Mouse (Mus musculus): ENCODE results near the gene Snrpa.

Snrpa gene

DNA sequence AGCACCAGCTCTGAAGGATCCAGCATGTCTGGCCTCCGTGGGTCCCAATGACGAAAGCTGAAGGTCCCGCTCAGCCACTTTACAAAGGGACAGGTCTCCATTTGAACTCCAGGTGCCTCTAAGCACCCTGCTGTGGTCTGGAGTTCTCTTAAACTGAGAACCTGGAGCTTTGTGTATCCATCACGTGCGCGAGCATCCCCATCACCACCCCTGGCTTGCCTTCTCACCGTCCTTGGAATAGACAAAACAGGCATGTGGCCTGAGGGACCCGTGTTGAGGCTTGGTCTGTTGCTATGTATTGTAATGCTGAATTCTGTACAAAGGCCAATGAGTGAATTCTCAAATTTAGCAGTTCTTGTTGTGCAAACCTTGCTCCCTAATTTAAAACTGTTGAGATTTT, 2.7 kb upstream of the Snrpa start:
- DNase-seq (ENCODE audit: low spot score), result no peak

DNA sequence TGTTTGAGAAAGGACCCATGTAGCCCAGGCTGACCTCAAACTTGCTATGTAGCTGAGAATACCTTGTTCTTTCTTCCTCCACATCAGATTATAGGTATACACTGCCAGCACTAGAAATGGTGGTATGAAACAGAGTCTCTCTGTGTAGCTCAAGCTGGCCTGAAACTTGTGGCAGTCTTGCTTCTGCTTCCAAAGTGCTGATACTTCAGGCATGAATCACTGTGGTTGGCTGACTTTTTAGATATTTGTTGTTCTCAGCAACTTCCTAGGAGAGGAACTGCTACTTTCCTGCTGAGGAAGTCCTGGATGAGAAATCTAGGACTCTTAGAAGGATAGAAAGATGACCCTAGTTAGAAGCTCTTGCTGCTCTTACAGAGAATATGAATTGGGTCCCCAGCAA, 2.3 kb upstream of the Snrpa start:
- no peak for DNase-seq (ENCODE audit: low spot score)

GRCm38 (mm10) chr7:27197634-27198033, 1.6 kb upstream of the Snrpa start:
- no peak for DNase-seq (ENCODE audit: low spot score)

GRCm38 (mm10) chr7:27197136-27197535, 1.1 kb upstream of the Snrpa start:
- DNase-seq (ENCODE audit: low spot score), result no peak

DNA sequence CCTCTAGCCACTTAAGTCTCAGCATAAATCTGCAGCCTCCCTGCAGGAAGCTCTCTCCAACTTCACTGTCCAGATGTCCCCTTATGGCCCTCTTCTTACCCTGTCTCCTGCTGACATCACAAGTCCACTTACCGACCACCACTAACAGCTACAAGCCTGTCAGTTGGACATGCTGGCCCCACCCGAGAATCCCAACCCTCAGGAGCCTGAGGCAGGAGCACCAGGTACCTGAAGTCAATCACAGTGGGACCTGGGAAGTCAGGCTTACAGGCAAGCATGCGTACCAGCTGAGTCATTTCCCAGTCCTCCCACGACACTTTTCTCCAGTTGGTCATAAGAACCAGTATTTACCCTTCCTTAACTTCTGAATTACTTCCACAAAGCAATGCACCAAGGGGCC, 2.3 kb downstream of the Snrpa start:
- no peak for DNase-seq (ENCODE audit: low spot score)

- no peak for DNase-seq (ENCODE audit: low spot score)
These were observed 3.6 kb downstream of the Snrpa start for GRCm38 (mm10) chr7:27192434-27192833.

GRCm38 (mm10) chr7:27189271-27189931, 6.7 kb downstream of the Snrpa start:
- DNase-seq (ENCODE audit: low spot score), result no peak

- DNase-seq (ENCODE audit: low spot score), result no peak
These were observed 10.1 kb downstream of the Snrpa start for GRCm38 (mm10) chr7:27185986-27186385.

- DNase-seq (ENCODE audit: low spot score), result peak; percentile 65
These were observed 11.1 kb downstream of the Snrpa start for GRCm38 (mm10) chr7:27184964-27185363.

- no peak for DNase-seq (ENCODE audit: low spot score)
These were observed 13.6 kb downstream of the Snrpa start for GRCm38 (mm10) chr7:27182498-27182897.

DNA sequence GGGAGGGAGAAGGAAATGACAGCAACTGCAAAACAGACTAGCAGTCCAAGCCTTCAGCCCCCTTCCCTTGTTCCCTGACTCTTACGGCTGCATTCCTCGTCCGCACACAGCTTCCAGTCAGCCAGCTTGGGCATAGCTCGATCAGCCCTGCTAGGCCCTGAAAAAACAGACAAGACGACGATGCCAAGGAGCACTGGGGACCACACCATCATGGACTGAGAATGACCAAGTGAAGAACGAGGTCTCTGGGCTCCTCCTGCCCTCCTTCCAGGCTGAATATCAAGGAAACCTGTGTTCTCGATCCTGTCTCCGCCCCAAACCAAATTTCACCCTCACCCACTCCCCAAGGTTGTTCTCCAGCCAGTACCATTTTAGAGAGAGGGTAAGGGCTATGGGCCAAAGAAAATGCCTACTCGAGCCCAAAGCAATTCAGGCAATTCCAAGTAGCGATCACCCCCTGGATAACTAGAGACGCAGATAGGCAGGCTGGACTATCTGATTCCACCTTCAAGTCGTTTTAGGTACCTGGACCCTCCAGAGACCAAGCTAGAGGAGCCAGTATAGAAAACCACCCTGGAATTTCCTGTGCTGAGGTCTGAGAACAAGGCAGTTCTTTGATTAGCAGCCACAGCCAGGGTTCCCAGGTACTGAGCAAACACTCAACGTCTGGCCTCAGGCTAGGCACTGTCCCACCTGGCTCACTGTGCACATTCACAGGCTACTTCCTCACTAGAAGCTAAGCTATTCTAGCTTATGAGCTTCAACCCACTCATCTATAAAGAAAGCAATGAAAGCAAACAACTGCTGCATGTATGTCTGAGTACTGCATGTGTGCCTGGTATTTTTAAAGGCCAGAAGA, 15.0 kb downstream of the Snrpa start, which contains the start of the genes Gm21983 and Mia:
TSS of gene Gm21983 (minus strand) at position 250 of the 859 bp plus-strand sequence.
TSS of gene Mia (minus strand) at position 321 of the 859 bp plus-strand sequence.
- no peak for DNase-seq (ENCODE audit: low spot score)

DNA sequence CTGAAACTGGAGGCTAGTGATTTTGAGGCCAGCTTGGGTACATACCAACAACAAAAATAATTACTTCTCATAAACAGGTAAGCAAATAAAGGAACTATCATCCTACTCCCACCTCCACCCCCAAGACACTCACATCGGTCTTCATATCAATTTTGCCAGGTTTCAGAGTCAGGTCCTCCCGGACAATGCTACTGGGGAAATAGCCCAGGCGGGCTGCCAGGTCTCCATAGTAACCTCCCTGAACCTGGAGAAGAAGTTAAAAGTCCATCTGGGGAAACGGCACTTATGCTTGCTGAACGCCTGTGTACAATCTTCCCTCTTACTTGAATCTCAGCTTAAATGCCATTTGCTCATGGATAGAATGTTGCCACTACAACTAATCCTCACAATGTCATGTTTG, 16.0 kb downstream of the Snrpa start:
- DNase-seq (ENCODE audit: low spot score), result no peak

GRCm38 (mm10) chr7:27179217-27179918, 16.7 kb downstream of the Snrpa start:
- no peak for DNase-seq (ENCODE audit: low spot score)

DNA sequence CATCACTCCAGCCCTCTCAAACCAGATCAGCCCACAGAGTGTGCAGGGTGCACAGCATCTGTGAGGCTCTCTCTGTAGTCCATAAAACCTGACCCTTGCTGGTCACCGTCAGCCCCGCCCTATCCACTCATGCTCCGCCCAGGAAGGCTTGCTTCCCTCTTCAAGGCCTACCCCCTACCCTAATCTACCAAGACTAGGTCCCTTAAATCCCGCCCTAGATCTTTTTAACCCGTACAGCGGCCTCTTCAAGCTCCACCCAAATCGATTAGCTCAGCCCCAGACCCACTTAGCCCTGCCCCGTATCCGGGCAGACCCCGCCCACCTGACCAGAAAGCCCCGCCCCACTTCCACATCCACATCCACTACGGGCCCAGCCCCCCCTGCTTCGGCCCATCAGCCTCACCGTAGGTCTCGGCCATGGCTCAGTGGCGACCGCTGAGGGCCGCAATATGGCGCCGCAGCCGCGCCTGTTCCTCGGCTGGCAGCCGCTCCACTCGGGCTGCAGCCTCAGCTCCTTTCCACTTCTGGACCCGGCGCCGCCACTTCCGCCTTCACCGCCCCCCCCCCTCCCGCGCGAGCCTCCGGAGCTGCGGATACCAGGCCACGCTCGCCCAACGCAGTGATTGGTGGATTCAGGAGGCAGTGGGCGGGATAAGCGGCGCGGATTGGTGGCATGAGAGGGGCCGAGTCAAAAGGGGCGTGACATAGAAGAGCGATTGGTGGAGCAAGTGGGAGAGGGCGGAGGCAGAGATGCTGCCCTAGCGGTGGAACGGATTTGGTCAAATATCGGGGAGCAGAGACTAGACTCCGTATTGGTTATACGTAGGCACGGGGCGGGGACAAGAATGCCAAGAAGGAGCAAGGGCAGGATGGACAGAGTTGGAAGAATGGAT, 17.5 kb downstream of the Snrpa start, which contains the start of gene Rab4b:
TSS of gene Rab4b (minus strand) at position 573 of the 893 bp plus-strand sequence.
- DNase-seq (ENCODE audit: low spot score), result peak; percentile 99

DNA sequence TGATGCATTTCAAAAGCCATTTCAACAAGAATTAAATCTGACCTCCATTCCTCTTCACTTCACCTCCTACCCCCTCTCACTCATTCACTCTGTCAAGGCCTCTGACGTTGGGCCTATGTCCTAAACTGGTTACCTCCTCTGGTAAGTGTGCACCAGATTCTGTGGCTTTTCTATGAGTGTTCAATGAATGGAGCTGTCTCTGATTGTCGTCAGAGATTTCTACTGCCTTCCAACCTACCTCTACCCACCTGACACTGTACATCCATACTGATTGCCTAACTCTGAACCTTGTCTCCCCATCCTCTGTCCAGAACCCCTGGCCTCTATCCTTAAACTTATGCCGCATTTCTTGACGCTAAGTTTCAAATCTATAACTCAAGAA, 18.1 kb downstream of the Snrpa start:
- DNase-seq (ENCODE audit: low spot score), result no peak

DNA sequence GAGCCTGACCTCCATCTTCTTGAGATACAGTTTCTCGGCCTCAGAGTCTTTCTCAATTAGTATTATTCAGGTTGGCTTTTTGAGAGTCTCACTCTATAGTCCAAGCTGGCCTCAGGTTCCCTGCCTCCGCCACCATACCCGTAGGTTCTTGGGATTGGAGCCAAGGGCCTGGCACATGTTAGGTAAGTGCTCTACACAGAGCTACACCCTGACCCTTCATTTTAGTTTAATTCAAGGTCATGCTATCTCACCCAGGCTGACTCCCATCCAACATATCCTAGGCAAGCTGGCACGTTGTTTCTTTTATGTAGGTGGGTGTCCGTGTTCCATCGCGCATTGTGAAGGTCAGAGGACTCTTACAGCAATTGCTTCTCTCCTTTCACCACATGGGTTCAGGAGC, 21.2 kb downstream of the Snrpa start:
- DNase-seq (ENCODE audit: low spot score), result no peak

GRCm38 (mm10) chr7:27174496-27174895, 21.6 kb downstream of the Snrpa start:
- DNase-seq (ENCODE audit: low spot score), result no peak

GRCm38 (mm10) chr7:27170981-27171380, 25.1 kb downstream of the Snrpa start:
- no peak for DNase-seq (ENCODE audit: low spot score)

DNA sequence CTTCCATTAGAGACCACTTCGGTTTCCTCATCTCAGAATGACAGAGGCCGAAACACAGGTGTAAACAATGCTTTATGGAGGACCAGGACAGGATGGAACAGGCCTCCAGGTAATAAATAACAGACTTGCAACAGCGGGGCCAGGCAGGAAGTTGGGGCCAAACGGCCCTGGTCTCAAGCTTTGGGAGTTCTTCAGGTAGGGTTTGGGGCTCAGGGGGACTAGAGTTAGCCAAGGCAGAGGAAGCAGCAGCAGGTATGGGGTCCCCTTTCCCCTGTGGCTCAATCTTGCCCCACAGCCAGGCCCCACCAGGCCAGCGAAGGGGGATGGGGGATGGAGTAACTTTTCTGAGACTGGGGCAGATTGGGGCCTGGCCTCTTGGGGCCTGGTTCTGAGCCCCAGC, 27.7 kb downstream of the Snrpa start:
- DNase-seq (ENCODE audit: low spot score), result no peak

- no peak for DNase-seq (ENCODE audit: low spot score)
These were observed 28.5 kb downstream of the Snrpa start for GRCm38 (mm10) chr7:27167475-27168094.

All from embryo, embryonic 10.5 days (tissue).